Mouse (Mus musculus): Measurements from ENCODE around the gene Grin3b.

DNA sequence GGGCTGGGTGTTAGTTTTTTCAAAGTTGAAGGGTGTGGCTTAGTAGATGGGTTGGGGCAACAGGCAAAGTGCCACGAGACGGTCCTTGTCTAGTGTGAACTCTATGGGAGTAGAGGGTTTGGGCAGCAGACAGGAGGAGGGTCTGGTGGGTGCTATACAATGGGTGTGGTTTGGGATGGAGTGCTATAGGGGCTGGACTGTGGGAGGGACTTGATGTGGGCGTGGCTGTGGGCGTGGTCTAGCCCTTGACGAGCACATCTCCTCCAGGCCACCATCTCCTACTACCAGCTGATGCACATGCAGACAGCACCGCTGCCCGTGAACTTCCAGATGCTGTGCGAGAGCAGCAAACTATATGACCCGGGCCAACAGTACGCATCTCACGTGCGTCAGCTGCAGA, 55.4 kb downstream of the Grin3b start:
- TF ChIP-seq CTCF (IDR thresholded peaks at IDR 0.05; ENCODE audit: control insufficient read depth, insufficient read depth, insufficient read length) (no peak), CEBPB (IDR thresholded peaks at IDR 0.05; ENCODE audit: low read depth) (no peak)
